Mouse (Mus musculus) thymus, postnatal 0 days (tissue): ENCODE results near the gene Dusp8. TPM values are rescaled to one million over a fixed set of nuclear protein-coding genes. Genes with fewer than 3 reads are reported as not detected.
"Not testable (repeated sequence)": the region's sequence is repeated elsewhere in the genome, so short reads cannot be mapped to it uniquely, and the experiment has no call there.

Source experiments
- DNase-seq: peaks from one replicate; pipeline ENCODE4 v3.0.0-alpha.2; 2015; ENCODE audit warnings: low spot score
- polyA plus RNA-seq: library from polyadenylated mRNA; unstranded; fragments of >200 nt; fragmentation: Nextera tagmentation; extraction: Ambion mirVana; gene quantifications from 2 replicates; pipeline ENCODE4 v1.2.1, GENCODE M21; 2015

Gene Dusp8
- polyA plus RNA-seq, result 0.34 and 0.58 TPM in 2 replicates

DNA sequence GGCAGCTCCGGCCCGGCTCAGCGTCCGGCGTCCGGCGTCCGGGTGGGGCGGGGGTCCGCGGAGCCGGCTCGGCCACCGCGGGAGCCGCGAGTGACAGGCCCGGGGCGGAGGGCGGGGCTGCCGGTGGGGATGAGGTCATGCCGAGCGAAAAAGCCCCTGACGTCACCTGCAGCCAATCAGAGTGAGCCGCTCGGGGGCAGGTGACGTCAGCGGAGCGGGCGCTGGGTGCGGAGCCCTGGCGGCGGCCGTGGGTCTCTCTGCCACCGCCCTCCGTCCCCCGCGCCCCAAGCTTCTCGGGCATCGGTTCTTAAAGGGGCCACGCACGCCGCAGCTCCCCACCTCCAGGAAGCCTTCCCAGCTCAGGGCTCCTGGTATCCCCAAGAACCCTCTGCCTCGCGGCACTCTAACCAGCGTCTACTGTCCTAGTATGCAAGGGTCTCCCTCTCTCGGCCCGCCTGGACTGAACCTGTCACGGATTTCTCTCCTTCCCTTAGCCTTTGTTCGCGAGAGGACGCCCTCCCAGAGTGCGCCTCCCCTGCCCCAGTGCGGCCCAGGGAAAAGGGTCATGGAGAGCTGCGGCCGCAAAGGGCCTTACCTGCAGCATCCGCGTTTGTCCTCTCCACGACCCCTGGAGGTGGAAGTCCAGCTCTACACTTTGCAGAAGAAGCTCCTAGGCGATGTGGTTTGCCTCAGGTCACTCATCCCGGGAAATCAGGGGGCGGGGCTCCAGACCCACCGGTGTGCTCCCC, at the start of gene Dusp8:
Dusp8 (minus strand) TSS at position 661 of the 749 bp plus-strand sequence.
- peak; percentile 83 for DNase-seq

DNA sequence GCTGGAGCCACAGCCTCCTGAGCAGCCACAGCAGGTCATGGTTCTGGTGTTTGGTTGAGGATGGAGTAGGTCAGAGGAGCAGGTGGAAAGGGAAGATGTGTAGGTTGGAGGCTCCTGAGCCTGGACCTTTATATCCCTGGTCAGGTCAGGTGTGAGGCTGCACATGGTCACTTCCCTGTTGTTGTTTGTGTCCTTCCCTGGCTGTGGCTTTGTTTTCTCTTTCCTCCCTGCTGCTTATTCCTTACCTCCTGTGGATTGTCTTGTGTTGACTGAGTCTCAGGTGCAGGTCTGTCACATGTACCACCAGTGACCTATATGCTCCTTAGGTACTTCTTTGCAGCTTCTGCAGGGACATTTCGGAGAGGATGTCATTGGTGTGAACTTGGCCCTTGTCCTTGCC, 48.9 kb upstream of the Dusp8 start, which contains the start of gene Gm45337:
Gm45337 (minus strand) TSS at position 101 of the 400 bp plus-strand sequence.
- no peak for DNase-seq

DNA sequence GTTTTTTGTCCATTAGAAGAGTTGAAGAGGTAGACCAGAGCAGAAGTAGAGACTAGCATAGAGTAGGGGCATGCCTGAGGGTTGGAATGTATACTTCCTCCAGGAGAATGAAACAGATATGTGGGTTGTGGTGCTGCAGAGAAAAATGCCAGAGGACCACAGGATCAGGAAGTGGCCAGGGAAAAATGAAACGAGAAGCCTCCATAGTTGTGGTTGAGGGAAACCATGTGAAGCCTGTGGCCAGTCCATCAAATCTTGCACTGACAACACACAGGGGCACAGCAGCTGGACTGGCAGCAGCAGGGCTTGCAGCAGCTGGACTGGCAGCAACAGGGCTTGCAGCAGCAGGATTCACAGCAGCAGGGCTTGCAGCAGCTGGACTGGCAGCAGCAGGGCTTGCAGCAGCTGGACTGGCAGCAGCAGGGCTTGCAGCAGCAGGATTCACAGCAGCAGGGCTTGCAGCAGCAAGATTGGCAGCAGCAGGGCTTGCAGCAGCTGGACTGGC, 47.9 kb upstream of the Dusp8 start:
- not testable (repeated sequence) for DNase-seq

DNA sequence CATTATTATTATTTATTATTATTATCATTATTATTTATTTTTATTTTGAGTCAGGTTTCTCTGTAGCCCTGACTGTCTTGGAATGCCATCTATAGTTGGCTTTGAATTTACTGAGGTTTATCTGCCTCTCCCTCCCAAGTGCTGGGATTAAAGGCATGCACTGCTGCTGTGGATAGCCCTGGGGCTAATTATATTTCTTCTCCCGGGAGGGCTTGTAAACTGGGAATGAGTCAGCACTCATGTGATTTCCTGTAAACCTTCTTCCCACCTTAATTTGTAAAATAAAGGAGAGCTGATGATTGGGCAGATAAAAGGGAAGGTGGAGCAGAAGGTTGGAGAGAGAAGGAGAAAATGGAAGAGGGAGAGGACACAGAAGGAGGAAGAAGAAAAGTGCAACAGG, 45.1 kb upstream of the Dusp8 start:
- no peak for DNase-seq

DNA sequence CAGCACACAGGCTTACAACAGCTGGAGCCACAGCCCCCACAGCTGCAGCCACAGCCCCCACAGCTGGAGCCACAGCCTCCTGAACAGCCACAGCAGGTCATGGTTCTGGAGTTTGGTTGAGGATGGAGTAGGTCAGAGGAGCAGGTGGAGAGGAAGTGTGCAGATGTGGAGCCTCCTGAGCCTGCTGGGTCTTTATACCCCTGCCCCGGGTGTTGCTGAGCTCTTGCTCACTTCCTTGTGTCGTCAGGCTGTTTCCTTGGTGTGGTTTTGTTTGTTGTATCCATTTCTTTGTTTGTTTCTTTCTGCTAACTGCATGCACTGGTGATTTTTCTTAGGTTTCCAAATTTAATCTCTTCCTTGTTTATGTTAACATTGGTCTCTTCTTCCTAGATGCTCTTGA, 40.3 kb upstream of the Dusp8 start, which contains the start of gene Gm39115:
Gm39115 (minus strand) TSS at position 101 of the 400 bp plus-strand sequence.
- not testable (repeated sequence) for DNase-seq

DNA sequence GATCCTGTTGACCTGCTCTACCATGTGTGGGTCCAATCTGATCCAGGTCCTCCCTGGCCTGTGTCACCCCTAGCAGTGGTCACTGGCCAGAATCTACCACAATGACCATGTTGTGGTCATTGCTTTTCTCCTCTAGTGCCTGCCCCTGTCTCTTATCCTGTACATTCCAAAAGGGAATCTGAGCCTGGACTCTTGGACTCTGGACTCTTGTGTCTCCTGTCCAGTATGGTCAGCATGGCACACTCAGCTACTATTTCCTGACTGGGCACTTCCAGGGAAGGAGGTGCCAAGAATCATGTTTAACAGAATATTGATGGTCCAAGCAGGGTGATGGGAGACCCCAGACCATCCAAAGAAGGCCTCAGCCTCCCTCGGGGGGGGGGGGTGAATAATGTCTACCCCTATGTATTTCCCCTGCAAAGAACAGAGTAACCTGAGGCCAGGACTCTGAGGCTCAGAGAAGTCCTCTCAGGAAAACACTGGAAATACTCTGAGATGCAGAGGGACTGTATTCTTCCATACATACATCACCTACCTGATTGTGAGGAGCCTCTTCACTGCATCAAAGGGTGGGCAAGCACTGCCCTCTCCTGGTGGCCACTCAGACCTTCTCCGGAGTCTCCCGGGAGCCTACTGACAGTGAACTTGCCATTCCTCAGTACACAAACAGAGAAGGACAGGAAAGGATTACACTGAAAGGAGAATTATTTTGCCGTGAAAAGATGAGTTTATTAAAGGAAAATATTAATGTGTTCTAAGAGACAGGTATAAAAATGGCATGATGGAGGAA, 38.8 kb upstream of the Dusp8 start:
- DNase-seq, result no peak

DNA sequence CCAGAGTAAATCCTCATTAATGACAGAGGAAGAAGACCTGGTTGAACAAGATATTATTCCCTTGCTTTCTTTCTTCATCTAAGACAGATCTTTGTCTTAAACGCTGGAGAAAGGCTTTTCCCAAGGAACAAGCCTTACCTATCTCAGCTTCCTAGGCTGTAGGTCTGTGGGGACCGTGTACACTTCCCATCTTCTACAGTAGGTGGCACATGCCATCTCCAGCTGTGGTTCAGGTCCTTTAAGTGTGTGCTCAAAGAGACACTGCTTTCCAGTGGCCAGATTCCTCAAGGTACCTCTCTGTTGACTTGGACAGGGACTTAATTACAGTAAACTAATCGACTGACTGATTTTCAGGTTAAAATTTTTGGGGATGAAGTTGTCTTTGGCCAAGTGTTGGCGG, 33.2 kb upstream of the Dusp8 start:
- DNase-seq, result no peak

DNA sequence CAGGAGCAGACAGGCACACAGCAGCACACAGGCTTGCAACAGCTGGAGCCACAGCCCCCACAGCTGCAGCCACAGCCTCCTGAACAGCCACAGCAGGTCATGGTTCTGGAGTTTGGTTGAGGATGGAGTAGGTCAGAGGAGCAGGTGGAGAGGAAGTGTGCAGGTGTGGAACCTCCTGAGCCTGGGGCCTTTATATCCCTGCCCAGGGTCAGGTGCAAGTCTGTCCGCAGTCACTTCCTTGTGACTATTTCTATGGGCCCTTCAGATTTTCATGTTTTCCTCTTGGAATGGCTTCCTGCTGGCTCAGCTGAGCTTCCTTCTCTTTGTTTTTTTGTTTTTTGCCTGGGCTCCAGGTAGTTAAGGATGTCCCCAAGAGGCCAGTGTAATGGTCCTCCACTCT, 25.0 kb upstream of the Dusp8 start, which contains the start of gene Gm45618:
Gm45618 (minus strand) TSS at position 101 of the 400 bp plus-strand sequence.
- not testable (repeated sequence) for DNase-seq

DNA sequence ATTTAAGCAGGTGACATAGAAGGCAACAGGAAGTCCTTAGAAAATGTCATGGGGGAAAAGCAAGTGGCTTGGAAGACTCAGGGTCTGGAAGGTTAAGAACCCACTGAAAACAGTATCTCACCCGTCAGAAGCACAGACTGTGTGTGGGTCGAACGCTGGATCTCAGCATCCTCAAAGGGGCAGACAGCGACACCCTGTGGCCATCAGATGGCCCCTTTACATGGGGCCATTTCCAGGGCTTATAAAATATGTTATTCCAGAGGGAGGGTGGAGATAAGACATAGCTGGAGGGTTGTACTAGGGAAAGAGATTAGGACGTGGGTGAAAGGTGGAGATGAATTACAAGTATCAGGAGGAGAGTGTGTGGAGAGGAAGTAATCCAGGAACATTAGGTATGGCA, 24.0 kb upstream of the Dusp8 start:
- DNase-seq, result no peak

DNA sequence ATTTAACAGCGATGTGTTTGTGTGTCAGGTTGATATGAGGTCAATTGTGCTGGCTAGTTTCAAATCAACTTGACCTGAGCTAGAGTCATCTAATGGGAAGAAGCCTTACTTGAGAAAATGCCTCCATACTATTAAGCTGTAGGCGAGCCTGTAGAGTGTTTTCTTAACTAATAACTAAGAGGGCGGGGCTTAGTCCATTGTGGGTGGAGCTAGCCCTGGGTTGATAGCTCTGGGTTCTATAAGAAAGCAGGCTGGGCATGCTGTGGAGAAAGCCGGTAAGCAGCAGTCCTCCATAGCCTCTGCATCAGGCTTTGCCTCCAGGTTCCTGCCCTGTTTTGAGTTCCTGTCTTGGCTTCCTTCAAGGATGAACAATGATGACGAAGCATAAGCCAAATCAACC, 9.1 kb upstream of the Dusp8 start:
- DNase-seq, result no peak

DNA sequence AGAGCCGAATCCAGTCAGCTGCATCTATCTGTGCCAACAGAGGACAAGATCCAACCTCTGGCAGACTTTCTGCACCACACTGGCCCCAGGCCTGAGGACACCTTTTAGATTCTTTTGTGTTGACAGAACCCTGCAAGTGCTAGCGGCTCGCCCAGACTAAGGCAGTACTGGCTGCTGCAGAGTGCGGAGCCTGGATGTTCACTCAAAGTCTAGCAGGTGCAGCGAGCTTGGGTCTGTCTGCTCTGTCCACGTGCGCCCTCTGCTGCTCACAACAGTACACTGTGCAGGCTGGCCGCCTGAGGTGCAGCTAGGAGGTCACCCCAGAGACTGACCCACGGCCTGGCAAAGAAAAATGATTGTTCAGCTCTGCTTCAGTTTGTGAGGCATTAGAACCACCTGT, 2.1 kb upstream of the Dusp8 start:
- DNase-seq, result peak; percentile 76

DNA sequence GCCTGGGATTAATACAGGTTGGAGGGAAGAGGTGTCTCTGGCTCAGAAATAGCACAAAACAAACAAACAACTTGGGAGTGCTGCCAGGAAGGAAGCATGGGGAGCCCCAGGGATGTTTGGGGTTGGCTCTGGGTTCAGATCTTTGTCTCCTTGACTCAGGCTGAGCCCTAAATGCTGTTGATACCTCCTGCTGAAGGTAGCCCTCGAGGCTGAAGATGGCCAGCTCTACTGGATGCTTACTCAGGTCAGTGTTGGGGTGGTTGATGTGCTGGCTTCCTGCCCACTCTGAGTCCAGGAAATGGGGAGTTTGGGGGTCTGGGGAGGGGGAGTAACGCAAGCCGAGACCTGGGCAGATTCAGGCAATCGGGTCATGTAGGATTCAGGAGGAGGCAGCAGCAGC, 1.1 kb upstream of the Dusp8 start:
- no peak for DNase-seq

DNA sequence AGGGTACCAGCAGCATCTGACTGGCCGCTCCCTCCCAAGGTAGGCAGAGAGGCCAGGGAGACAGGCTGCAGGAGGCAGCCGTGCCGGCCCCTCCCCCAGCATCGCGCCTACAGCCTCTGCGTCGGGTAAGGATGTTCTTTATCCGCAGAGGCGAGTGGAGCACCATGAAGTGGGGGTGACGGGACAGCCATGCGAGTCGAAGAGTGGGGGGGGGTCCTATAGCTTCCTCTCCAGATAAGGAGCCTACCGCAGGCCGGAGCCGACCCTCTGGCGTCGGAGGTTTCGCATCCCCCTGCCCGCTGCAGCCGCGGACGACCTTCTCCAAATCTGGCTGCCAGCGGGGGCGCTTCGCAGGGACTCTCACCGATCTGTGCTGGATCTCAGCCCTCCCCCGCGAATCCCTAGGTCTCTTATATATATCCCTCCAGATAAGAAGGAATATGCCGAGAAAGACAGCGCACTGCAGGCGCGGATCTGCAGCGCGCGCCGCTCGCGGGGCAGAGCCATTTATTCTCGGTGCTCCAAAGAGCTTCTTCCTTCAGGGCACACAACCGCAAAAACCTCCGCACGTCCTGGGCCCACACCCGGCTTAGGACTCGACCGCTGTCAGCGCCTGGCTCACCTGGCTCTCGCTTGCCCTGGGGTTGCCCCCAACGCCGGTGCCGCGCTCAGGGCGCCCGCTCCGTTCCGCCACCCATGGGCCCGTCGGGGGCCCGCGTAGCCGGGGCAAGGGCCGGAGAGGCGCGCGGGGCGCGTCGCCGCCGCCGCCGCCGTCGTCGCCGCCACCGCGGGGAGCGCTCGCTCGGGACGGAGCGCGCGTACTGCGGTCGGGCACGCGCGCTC, 1.1 kb downstream of the Dusp8 start:
- no peak for DNase-seq

DNA sequence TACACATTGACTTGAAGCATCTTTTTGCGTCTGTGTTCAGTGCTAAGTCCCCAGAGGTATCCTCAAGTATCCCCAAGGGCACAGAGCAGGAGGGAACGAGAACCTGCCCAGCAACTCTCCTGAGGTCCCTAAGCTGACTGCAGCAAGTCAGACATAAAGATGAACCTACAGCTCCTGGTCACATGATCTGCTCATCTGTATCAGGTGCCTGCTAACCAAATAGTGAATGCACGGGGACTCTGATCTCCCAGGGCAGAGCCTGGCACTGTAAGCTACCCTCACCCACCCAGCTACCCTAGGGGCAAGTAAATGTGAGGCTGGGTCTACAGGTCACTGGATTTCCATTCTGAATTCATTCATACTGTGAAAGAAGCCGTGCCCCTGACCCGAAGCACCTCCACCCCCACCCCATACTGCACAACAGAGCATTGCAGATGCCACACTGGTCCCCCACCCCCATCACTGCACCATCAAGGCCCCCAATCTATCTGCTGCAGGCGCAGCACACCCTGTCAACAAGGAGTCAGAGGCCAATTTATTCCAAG, 1.9 kb downstream of the Dusp8 start:
- no peak for DNase-seq

DNA sequence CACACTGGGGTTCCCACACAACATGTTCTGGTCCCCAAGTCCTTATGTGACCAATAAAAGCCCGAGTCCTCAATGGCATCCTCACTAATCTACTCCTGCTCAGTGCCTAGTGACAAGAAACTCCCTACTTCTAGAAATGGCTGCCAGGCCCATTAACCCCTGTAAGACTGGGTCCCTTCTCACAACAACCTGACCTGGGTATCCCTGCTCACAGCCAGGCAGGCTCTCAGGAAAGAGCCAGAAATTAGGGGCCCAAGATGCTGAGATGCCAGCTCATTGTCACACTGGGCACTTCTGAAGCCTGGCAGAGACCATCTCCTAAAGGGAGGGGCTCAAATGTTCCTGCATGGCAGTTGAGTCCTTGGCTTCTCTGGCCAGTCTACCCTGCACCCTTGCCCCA, 2.7 kb downstream of the Dusp8 start:
- no peak for DNase-seq

DNA sequence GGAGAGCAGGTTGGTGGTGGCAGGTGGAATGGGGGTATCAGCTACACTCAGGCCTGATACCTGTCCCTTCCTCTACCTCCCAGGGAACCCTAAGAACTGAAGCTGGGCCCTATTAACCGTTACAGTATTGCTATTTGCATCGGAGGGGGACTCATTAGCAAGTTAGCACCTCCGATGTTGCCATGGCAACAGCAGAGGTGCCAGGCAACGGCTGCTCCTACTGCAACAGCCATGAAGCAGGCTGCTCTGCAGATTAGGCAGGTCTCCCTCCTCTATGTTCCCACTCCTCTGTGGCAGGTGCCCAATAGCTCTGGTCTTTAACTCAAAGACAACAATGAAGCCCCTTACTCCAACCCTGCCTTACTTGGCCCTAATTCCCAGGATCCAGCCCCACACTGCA, 3.8 kb downstream of the Dusp8 start:
- DNase-seq, result no peak

DNA sequence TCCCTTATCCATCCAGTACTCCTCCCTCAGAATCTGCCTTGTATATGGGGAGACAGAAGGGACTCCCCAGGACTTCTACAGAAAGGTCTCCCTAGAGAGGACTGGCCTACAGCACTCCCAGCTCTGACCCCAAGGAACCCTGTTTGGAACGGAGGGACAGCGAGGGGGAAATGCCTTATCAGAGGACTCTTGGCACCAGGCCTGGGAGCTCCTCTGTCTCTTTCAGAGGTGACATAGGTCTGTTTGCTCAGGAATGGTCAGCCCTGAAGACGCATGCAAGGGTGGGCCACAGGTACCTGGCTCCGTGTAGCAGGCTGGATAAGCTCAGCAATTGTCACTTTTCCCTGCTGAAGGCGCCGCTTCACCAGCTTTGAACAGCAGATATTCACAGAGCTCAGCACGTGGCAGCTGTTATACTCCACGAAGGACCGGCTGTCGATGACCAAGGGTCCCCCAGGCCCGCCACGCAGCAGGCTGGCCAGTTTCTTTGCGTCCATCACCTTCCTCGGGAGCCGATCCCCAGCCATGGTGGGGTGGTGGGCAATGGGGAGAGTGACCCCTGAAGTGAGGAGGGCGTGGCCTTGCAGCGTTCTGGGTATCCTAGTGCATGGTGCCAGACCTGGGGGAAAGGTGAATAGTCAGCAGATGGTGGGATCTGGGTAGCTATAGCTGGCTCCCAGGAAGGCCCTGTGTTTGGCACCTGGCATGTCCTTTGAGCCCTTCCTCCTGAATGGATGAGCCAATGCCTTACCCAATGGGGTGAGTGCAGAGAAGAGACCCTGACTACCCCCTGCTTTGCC, 5.8 kb downstream of the Dusp8 start:
- DNase-seq, result no peak

DNA sequence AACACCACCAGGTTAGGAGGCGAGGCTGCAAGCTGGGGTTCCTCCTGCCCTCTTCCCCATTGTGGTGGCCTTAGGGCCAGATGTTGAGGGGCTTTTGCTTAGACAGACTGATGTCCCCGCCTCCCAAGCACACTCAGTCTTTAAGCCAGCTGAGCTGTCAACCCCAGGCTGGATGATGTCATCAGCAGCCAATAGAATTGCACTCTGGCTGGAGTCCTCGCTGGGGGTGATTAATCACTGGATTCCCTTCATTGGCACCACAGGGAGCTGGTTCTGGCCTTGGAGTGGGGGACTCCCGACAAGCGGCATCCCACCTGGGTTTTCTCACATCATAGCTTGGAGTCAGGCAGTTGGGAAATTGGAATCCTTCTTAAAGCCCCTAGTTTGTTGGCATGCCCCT, 6.8 kb downstream of the Dusp8 start:
- no peak for DNase-seq

DNA sequence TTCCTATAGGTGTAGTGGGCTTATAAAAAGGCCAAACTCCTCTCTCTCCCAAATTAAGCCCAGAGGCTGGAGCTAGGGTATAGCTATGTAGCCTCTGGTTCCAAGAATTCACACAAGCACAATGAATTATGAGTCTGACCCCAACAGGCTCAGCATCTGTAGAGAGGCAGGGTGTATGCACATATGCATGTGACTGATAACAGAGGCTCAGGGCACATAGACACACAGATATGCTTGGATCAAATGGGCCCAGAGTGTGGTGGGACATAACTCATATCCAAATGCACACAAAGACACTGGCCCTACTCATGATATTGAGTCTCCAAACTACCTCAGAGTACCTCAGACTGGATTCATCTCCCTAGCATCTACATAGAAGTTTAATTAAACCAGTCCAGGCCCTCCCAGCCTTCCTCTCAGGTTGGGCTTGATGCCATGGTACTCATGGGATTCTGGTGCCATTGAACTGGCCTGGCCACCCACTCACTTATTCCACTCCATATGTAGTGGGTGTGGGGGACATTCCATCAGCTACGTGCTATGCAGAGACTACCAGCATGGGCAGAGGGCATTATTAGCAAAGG, 8.5 kb downstream of the Dusp8 start:
- DNase-seq, result no peak
